Mouse (Mus musculus): ENCODE measurements at regions not wholly inside any gene's neighbourhood (a gene's known extent, or its start where the extent isn't known, plus 50 kb on each side); places are given as distances from the start of the nearest gene placed in this dataset.

- DNase-seq, result peak; percentile 56 to 75
These were observed 472.5 kb upstream of the A1bg start for GRCm38 (mm10) chr15:61395296-61395826.

- DNase-seq, result no peak
These were observed 457.9 kb upstream of the A1bg start for GRCm38 (mm10) chr15:61380666-61381065.

- no peak for DNase-seq
These were observed 443.5 kb upstream of the A1bg start for GRCm38 (mm10) chr15:61366276-61366675.

- DNase-seq, result no peak
These were observed 442.7 kb upstream of the A1bg start for GRCm38 (mm10) chr15:61365511-61365910.

GRCm38 (mm10) chr15:61364461-61364860, 441.6 kb upstream of the A1bg start:
- no peak for DNase-seq

DNA sequence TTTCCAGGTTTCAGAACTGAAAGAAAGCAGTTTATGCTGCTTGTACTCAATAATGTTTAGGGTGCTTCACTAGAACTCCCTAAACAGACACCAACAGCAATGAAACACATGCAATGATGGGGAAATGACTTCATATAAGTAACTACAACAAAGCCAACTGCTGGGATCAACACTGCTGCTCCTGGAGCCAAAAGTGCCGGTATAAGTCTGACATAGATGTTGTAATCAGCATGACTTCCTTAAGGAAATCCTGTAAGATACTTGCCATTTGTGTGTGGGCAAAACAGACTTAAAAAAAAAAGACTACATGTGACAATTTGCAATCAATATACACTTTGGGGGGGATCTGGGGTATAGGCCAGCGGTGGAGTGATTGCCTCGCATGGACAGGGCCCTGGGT, 438.4 kb upstream of the A1bg start:
- DNase-seq, result no peak

- no peak for DNase-seq
These were observed 432.5 kb upstream of the A1bg start for GRCm38 (mm10) chr15:61355344-61355743.

- DNase-seq, result no peak
These were observed 429.0 kb upstream of the A1bg start for GRCm38 (mm10) chr15:61351729-61352342.

- no peak for DNase-seq
These were observed 422.3 kb upstream of the A1bg start for GRCm38 (mm10) chr15:61345101-61345500.

GRCm38 (mm10) chr15:61342618-61343017, 419.8 kb upstream of the A1bg start:
- no peak for DNase-seq

GRCm38 (mm10) chr15:61327925-61328324, 405.1 kb upstream of the A1bg start:
- DNase-seq, result no peak

GRCm38 (mm10) chr15:61322243-61322642, 399.4 kb upstream of the A1bg start:
- DNase-seq, result no peak

DNA sequence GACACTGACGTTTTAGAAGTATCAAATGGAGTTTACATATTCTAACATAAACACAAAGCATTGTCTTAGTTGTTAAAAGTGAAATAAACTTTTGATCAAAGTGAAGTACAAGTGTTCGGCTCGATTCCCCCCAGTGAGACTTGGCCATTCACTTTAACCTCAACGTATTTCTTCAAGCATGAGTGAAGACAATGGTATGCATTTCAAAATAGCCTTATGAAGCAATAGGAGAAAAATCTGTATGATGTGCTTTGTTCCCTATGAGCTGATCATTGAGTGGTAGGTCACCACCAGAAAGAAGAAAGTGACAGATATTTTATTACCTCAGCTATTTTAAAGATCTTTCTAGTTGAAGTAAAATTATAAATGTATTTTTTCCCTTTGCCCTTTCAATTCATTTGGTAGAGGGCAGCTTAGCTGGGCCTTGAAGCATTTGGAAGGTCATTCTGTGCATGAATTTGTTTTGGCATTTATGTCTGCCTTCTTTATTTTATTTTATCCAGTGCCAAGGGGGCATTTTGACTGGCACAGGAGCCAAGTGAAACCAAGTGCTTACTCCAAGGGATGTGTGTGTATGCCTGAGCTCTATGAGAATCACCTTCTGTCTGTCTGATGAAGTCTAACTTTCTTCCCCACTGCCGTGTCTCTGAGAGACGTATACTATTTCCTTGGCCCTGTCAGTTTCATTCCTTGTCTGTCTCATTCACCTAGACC, 386.8 kb upstream of the A1bg start:
- no peak for DNase-seq

- peak; percentile 49 to 59 for DNase-seq
These were observed 386.1 kb upstream of the A1bg start for GRCm38 (mm10) chr15:61308936-61309335.

DNA sequence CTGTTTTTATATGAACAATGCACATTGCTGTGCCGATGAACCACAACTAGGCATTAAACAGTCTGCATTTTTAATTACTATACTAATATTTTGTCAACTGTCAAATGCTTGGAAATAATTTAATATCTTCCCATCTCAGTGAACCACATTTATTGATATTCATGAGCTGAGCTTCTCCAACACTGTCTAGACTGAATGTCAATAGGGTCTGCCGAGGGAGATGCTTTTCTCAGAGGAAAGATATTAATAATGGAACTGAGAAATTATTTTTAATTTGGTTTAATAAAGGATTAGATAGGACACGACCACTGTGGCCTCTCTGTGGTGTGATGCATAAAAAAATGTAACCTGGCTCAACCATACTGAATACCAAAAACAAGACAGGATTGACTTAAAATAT, 381.7 kb upstream of the A1bg start:
- DNase-seq, result no peak

DNA sequence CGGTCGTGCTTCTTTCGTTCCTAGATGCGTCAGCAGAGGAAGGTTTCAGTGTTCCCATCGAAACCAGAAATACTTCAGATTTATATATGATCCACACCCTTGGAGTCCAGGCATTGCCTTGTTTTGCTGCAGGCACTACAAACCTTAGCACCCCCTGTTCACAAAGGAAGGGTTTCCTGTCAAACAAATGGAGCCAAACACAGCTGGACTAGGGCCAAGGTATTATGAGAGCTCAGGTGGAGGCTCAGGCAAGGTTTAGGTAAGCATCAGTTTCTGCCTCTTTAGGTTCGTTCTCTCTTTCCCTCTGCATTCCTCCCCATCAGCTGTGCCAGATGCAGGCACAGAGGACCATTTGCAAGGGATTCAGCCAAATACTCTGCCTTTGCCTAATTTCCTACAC, 377.0 kb upstream of the A1bg start:
- DNase-seq, result no peak

DNA sequence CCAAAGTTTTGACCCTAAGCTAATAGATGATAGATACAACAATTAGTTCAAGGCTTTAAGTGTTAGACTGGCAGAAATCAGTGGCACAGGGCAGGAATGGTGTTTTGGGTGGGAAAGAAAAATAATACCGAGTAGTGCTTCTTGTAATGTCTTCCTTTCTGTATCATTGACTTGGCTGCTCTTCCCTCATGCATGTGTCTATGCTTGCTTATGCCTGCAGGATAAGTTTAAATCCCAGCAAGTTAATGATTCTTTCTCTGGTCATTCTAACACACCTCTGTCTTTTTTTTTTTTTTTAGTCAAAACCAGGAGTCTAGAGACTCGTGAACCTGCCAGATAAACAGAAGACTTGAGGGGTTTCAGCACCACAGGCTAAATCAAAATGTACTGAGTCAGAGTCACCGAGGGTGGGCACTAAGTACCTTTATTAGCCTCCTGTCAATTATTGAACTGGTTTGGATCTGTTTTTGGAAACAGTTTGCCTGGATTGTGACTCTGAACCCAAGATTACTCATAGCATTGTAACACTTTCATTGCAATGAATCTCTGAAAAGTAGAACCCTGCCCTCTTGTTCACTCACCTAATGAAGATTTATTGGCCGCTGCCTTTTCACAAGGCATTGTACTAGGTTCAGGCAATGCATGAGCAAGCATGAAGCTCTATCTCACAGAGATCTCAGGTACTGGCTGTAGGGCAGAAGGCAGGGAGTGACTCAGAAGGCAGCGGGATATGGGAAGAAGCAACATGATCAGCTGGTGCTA, 374.8 kb upstream of the A1bg start:
- DNase-seq, result no peak

- no peak for DNase-seq
These were observed 371.8 kb upstream of the A1bg start for GRCm38 (mm10) chr15:61294616-61295015.

DNA sequence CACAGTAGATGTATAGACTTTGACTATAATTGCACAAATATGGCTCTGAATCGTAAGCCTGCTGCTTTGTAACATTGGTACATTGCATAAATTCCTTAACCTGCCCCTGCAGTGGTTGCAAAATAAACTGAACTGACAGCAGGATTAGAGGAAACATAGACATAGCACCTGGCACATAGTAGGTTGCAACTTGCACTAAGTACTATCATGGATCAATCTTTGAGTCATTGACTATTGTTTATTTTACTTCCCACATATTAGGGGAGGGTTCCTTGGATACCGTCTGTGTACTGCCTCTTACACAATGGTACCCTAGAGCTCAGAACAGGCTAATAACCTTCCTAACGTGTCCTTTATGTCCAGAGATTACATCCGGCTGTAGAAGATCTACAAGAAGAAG, 371.3 kb upstream of the A1bg start:
- DNase-seq, result no peak

DNA sequence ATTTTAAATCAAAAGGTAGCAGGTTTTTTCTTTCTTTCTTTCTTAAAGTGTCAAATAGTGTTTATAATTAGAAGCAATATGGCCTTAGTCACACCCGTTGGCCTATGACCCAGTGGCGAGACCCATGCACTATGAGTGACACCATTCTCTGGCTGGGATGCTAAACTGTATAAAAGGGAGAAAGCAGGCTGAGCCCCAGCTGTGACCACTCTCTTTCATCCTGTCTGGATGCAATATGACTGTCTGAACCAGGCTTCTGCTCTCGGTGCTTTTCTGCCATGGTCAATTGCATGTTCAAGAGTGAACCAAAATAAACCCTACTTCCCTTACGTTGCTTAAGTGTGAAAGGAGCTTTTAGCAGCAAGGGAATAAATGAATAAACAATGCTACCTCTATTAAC, 346.0 kb upstream of the A1bg start:
- no peak for DNase-seq

DNA sequence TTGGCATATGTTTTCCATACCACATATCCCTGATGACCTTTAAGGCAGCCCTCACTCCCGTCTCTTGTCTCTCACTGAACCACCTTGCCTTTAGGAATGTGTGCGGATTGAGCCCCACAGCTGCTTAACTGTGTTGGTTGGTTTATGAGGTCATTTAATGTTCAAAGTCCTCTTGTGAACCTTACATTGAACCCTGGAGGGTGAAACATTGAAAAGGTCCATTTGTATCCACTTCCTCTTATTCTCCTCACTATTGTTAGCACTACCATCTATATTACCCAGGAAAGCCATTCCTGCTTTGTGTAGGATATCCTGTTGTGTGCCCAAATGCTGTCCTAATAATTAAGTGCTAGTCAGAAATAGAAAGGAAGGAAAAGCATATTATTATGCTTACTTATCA, 336.2 kb upstream of the A1bg start:
- no peak for DNase-seq

- no peak for DNase-seq
These were observed 321.7 kb upstream of the A1bg start for GRCm38 (mm10) chr15:61244511-61244910.

DNA sequence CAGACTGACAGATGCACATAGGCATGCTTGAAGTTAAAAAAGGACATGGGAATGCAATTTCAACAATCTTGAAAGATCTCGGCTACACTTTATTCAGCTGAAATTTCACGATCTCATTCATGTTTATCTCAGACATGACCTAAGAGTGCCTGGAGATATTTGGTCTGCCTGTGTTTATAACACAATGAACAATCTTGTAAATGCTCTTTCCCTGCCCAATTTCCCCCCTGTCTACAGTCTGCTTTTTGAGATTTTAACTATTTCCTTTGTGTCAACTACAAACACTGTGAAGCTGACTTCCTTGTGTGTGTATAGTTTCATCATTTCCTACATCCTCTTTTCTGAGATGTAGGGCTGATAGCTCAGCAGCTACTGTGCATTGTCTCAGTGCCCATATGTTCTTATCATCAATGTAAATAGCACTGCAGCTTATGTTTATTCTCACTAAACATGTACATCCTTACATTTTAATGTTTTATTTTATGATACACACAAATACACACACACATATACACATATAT, 319.4 kb upstream of the A1bg start:
- no peak for DNase-seq

DNA sequence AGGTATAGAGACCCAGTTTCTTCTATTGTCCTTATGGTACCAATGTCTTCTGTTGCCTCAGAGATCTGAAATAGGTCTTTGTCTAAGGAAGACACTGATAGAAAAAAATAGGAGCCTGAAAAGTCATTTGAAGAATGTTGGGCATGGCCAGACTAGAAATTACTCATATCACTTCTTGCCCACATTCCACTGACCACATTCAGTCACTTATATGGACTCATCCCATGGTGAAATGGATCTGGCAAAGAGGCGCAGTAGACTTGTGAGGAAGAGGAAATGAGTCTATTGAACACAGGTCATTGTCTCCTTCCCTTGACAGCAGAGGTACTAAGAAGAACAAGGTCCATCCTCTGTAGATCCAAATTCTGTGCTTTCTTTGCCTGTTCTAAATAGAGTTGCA, 318.9 kb upstream of the A1bg start:
- DNase-seq, result no peak

All from kidney, postnatal 25 days (tissue).